Mouse (Mus musculus) adrenal gland, postnatal 36 days (tissue): ENCODE measurements at regions not wholly inside any gene's neighbourhood (a gene's known extent, or its start where the extent isn't known, plus 50 kb on each side); places are given as distances from the start of the nearest gene placed in this dataset.
A peak's percentile ranks its signal among the peaks of the same experiment; 100 is the strongest.

Experiments
- DNase-seq, 2 experiments: peaks; one replicate each; pipeline ENCODE4 v3.0.0; 2021; ENCODE audit warnings: mixed read lengths in 1 of 2

GRCm38 (mm10) chr13:70127310-70127709 is 325.1 kb downstream of the Med10 start:
- DNase-seq: no peak

- no peak for DNase-seq
Measured at GRCm38 (mm10) chr13:70134544-70134943, 332.3 kb downstream of the Med10 start.

GRCm38 (mm10) chr13:70136209-70136608 is 334.0 kb downstream of the Med10 start:
- DNase-seq: no peak

- no peak for DNase-seq
Measured at GRCm38 (mm10) chr13:70144461-70144860, 342.3 kb downstream of the Med10 start.

- DNase-seq: peak; percentile 15 to 49
Measured at GRCm38 (mm10) chr13:70145466-70145865, 343.3 kb downstream of the Med10 start.

- DNase-seq: no peak
Measured at GRCm38 (mm10) chr13:70149041-70149898, 347.1 kb downstream of the Med10 start.

GRCm38 (mm10) chr13:70149899-70150184 is 347.6 kb downstream of the Med10 start:
- no peak for DNase-seq

GRCm38 (mm10) chr13:70153062-70153461 is 350.9 kb downstream of the Med10 start:
- no peak for DNase-seq

GRCm38 (mm10) chr13:70155596-70155995 is 353.4 kb downstream of the Med10 start:
- no peak for DNase-seq

GRCm38 (mm10) chr13:70156975-70157588 is 354.9 kb downstream of the Med10 start:
- no peak for DNase-seq

- no peak for DNase-seq
Measured at GRCm38 (mm10) chr13:70159065-70159464, 356.9 kb downstream of the Med10 start.

- DNase-seq: no peak
Measured at GRCm38 (mm10) chr13:70159604-70160003, 357.4 kb downstream of the Med10 start.

GRCm38 (mm10) chr13:70162115-70162514 is 359.9 kb downstream of the Med10 start:
- DNase-seq: no peak

GRCm38 (mm10) chr13:70165511-70166225 is 363.5 kb downstream of the Med10 start:
- no peak for DNase-seq

- DNase-seq: no peak
Measured at GRCm38 (mm10) chr13:70167747-70168146, 365.6 kb downstream of the Med10 start.

GRCm38 (mm10) chr13:70168906-70169305 is 366.7 kb downstream of the Med10 start:
- DNase-seq: no peak

- no peak for DNase-seq
Measured at GRCm38 (mm10) chr13:70177066-70177465, 374.9 kb downstream of the Med10 start.

- DNase-seq: no peak
Measured at GRCm38 (mm10) chr13:70178073-70178491, 375.9 kb downstream of the Med10 start.

- no peak for DNase-seq
Measured at GRCm38 (mm10) chr13:70190978-70191377, 388.8 kb downstream of the Med10 start.

- DNase-seq: no peak
Measured at GRCm38 (mm10) chr13:70192101-70193025, 390.2 kb downstream of the Med10 start.

GRCm38 (mm10) chr13:70193270-70193669 is 391.1 kb downstream of the Med10 start:
- DNase-seq: no peak

GRCm38 (mm10) chr13:70195854-70196253 is 393.7 kb downstream of the Med10 start:
- peak in 1 of 2 experiments; percentile 1 for DNase-seq
